Mouse (Mus musculus) adrenal gland, postnatal 0 days (tissue): ENCODE results near the gene Fbxw25. TPM values are rescaled to one million over a fixed set of nuclear protein-coding genes. Genes with fewer than 3 reads are reported as not detected.

Experiments used
- polyA plus RNA-seq: library from polyadenylated mRNA; unstranded; fragments of >200 nt; fragmentation: Nextera tagmentation; extraction: Ambion mirVana; gene quantifications from 2 replicates; pipeline ENCODE4 v1.2.1, GENCODE M21; 2015

Fbxw25 gene
- polyA plus RNA-seq = not detected in 2 replicates

DNA sequence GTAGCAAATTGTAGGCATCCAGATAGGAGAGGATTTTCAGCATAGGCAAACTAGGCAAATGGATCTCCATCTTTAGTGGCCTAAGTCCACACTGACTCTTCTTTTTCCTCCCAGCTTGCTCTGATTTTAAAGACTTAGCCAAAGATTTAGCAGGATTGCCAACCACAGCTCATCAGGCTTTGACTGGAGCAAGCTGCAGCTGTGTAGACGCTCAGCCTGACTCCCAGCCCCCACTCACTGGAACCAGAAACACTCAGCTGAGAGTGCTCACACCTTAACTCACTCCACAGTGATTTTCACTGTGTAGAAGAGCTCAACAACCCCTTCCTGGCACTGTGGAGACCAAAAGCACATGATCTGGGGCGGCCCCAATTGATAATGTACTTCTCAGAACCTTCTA is at the start of gene Fbxw25:
Gene Fbxw25 (minus strand): TSS at position 101 of the 400 bp plus-strand sequence.

DNA sequence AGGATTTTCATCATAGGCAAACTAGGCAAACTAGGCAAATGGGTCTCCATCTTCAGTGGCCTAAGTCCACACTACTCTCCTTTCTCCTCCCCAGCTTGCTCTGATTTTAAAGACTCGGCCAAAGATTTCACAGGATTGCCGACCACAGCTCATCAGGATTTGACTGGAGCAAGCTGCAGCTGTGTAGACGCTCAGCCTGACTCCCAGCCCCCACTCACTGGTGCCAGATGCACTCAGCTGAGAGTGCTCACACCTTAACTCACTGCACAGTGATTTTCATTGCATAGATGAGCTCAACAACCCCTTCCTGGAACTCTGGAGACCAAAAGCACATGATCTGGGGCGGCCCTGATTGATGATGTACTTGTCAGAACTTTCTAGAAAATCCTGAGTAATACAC is 38.1 kb upstream of the Fbxw25 start, which contains the start of gene Fbxw18:
Gene Fbxw18 (minus strand): TSS at position 101 of the 400 bp plus-strand sequence.

DNA sequence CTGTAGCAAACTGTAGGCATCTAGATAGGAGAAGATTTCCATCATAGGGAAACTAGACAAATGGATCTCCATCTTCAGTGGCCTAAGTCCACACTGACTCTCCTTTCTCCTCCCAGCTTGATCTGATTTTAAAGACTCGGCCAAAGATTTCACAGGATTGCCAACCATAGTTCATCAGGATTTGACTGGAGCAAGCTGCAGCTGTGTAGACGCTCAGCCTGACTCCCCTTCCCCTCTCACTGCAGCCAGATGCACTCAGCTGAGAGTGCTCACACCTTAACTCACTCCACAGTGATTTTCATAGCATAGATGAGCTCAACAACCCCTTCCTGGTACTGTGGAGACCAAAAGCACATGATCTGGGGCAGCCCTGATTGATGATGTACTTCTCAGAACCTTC is 38.5 kb downstream of the Fbxw25 start, which contains the start of gene Fbxw24:
Gene Fbxw24 (minus strand): TSS at position 101 of the 400 bp plus-strand sequence.

Other genes starting within 250 kb of the Fbxw25 start
- not detected in 2 replicates for gene Fbxw16, start 215.5 kb downstream of the Fbxw25 start, polyA plus RNA-seq
- not detected in 2 replicates for gene Fbxw19, start 168.8 kb downstream of the Fbxw25 start, polyA plus RNA-seq
- not detected in 2 replicates for gene Fbxw15, start 96.4 kb downstream of the Fbxw25 start, polyA plus RNA-seq
- gene Fbxw24, start 38.6 kb downstream of the Fbxw25 start, polyA plus RNA-seq = not detected in 2 replicates
- gene Fbxw18, start 38.0 kb upstream of the Fbxw25 start, polyA plus RNA-seq = not detected in 2 replicates
- gene Fbxw26, start 81.4 kb upstream of the Fbxw25 start, polyA plus RNA-seq = not detected in 2 replicates
- not detected in 2 replicates for gene Fbxw27, start 126.0 kb upstream of the Fbxw25 start, polyA plus RNA-seq
- gene Spink8, start 147.6 kb upstream of the Fbxw25 start, polyA plus RNA-seq = 2.3 and 3.1 TPM in 2 replicates
- gene Nme6, start 168.1 kb upstream of the Fbxw25 start, polyA plus RNA-seq = 27.8 and 34.2 TPM in 2 replicates
- gene Camp, start 185.0 kb upstream of the Fbxw25 start, polyA plus RNA-seq = 23.9 and 43.2 TPM in 2 replicates
- gene Cdc25a, start 210.9 kb upstream of the Fbxw25 start, polyA plus RNA-seq = 7.4 and 11.9 TPM in 2 replicates